Mouse (Mus musculus) limb, embryonic 12.5 days (tissue): ENCODE results near the gene Fen1. TPM values are rescaled to one million over a fixed set of nuclear protein-coding genes. Genes with fewer than 3 reads are reported as not detected.

Source experiments
- ATAC-seq: fragments of 200-750 bp; cut with Nextera tagmentation; 2 replicates; pipeline ENCODE4 v1.8.0; 2017; ENCODE audit warnings: low read depth, moderate TSS enrichment; ENCODE audit not compliant: insufficient number of reproducible peaks, insufficient read depth, low FRiP score, low TSS enrichment
- H3K27ac ChIP-seq: fragments of 300-500 bp; sonication (generic); 2 replicates; pipeline ENCODE4 v1.5.1; 2016; ENCODE audit warnings: mild to moderate bottlenecking, moderate library complexity
- H3K27me3 ChIP-seq: fragments of 300-500 bp; sonication (generic); 2 replicates; pipeline ENCODE4 v1.6.1; 2016; ENCODE audit warnings: mild to moderate bottlenecking, moderate library complexity
- H3K36me3 ChIP-seq: fragments of 300-500 bp; sonication (generic); 2 replicates; pipeline ENCODE4 v1.6.1; 2016; ENCODE audit warnings: mild to moderate bottlenecking, moderate library complexity
- H3K4me1 ChIP-seq: fragments of 300-500 bp; sonication (generic); replicated peaks from 2 replicates; pipeline ENCODE4 v1.6.1; 2016
- H3K4me2 ChIP-seq: fragments of 300-500 bp; sonication (generic); 2 replicates; pipeline ENCODE4 v1.6.1; 2016; ENCODE audit warnings: mild to moderate bottlenecking, moderate library complexity
- H3K4me3 ChIP-seq: fragments of 300-500 bp; sonication (generic); replicated peaks from 2 replicates; pipeline ENCODE4 v1.5.1; 2016; ENCODE audit warnings: mild to moderate bottlenecking
- H3K9ac ChIP-seq: fragments of 300-500 bp; sonication (generic); replicated peaks from 2 replicates; pipeline ENCODE4 v1.6.1; 2016; ENCODE audit warnings: mild to moderate bottlenecking, moderate library complexity
- H3K9me3 ChIP-seq: fragments of 300-500 bp; sonication (generic); 2 replicates; pipeline ENCODE4 v1.6.1; 2016; ENCODE audit warnings: mild to moderate bottlenecking, moderate library complexity
- WGBS: fragments of 180-500 bp; shearing (Covaris S2); methylation state at CpG from one replicate; pipeline ENCODE4 v1.1.7; 2016; 5-methylcytosine and 5-hydroxymethylcytosine counted together
- polyA plus RNA-seq: library from polyadenylated mRNA; unstranded; fragments of >200 nt; fragmentation: Nextera tagmentation; extraction: Ambion mirVana; gene quantifications from 2 replicates; pipeline ENCODE4 v1.2.1, GENCODE M21; 2016

Fen1 gene
- polyA plus RNA-seq, 1 experiment from 2014 or later, result 115 TPM

GRCm38 (mm10) chr19:10190796-10191195 lies 13.2 kb downstream of the Fen1 start:
- Histone ChIP-seq H3K27me3 (no peaks in the 10 kb centered on the region), H3K36me3 (peaks cover 100% of the 10 kb centered on the region), H3K9me3 (no peaks in the 10 kb centered on the region), H3K4me1 (peaks cover 4% of the 10 kb centered on the region; the same call in 1 of the 2 replicates), H3K4me2 (no peak overlapping the region), H3K4me3 (no peak overlapping the region), H3K9ac (no peak overlapping the region), H3K27ac (no peak overlapping the region)
- no peak for ATAC-seq
- WGBS, result 38% methylated on average over 2 of the region's 2 CpGs

- Histone ChIP-seq H3K27me3 (no peaks in the 10 kb centered on the region), H3K36me3 (peaks cover 100% of the 10 kb centered on the region), H3K4me2 (no peak overlapping the region), H3K9ac (no peak overlapping the region), H3K4me3 (no peak overlapping the region), H3K27ac (no peak overlapping the region), H3K4me1 (peaks cover 11% of the 10 kb centered on the region), H3K9me3 (no peaks in the 10 kb centered on the region)
- WGBS, result 96% methylated on average over 8 of the region's 8 CpGs
- ATAC-seq, result no peak
Observed at GRCm38 (mm10) chr19:10189940-10190339, 14.0 kb downstream of the Fen1 start.

- ATAC-seq, result no peak
- H3K9me3 ChIP-seq, result no peaks in the 10 kb centered on the region
- WGBS, result 91% methylated on average over 6 of the region's 6 CpGs
- H3K27ac ChIP-seq, result no peak overlapping the region
- peaks cover 96% of the 10 kb centered on the region for H3K36me3 ChIP-seq
- H3K4me2 ChIP-seq, result no peak overlapping the region
- no peak overlapping the region for H3K9ac ChIP-seq
- peaks cover 20% of the 10 kb centered on the region for H3K4me1 ChIP-seq
- H3K4me3 ChIP-seq, result no peak overlapping the region
- H3K27me3 ChIP-seq, result no peaks in the 10 kb centered on the region
Observed at GRCm38 (mm10) chr19:10189022-10189421, 14.9 kb downstream of the Fen1 start.

GRCm38 (mm10) chr19:10188281-10188811 lies 15.6 kb downstream of the Fen1 start:
- H3K27me3 ChIP-seq, result no peaks in the 10 kb centered on the region
- H3K4me1 ChIP-seq, result peaks cover 20% of the 10 kb centered on the region
- 59% methylated on average over 10 of the region's 10 CpGs for WGBS
- peaks cover 89% of the 10 kb centered on the region for H3K36me3 ChIP-seq
- no peaks in the 10 kb centered on the region for H3K9me3 ChIP-seq
- ATAC-seq, result no peak
- H3K4me2 ChIP-seq, result no peak overlapping the region
- no peak overlapping the region for H3K4me3 ChIP-seq
- H3K27ac ChIP-seq, result no peak overlapping the region
- H3K9ac ChIP-seq, result no peak overlapping the region

- no peak for ATAC-seq
- H3K9ac ChIP-seq, result 0 out of 2 replicates have a peak overlapping the region, but pooled peaks have one; percentile 1
- no peak overlapping the region for H3K27ac ChIP-seq
- 89% methylated on average over 8 of the region's 8 CpGs for WGBS
- H3K4me3 ChIP-seq, result no peak overlapping the region
- H3K36me3 ChIP-seq, result peaks cover 71% of the 10 kb centered on the region
- H3K9me3 ChIP-seq, result no peaks in the 10 kb centered on the region
- H3K4me1 ChIP-seq, result peaks cover 20% of the 10 kb centered on the region
- H3K27me3 ChIP-seq, result no peaks in the 10 kb centered on the region
- H3K4me2 ChIP-seq, result no peak overlapping the region
Observed at GRCm38 (mm10) chr19:10186569-10186968, 17.4 kb downstream of the Fen1 start.

- H3K27me3 ChIP-seq, result no peaks in the 10 kb centered on the region
- peaks cover 64% of the 10 kb centered on the region for H3K36me3 ChIP-seq
- no peak overlapping the region; the same call in 1 of the 2 replicates for H3K4me2 ChIP-seq
- H3K4me3 ChIP-seq, result no peak overlapping the region
- peaks cover 20% of the 10 kb centered on the region for H3K4me1 ChIP-seq
- ATAC-seq, result no peak
- WGBS, result 94% methylated on average over 3 of the region's 3 CpGs
- H3K9me3 ChIP-seq, result no peaks in the 10 kb centered on the region
- H3K27ac ChIP-seq, result no peak overlapping the region
- 0 out of 2 replicates have a peak overlapping the region, but pooled peaks have one; percentile 1 for H3K9ac ChIP-seq
Observed at GRCm38 (mm10) chr19:10185876-10186275, 18.1 kb downstream of the Fen1 start.

GRCm38 (mm10) chr19:10184096-10184495 lies 19.9 kb downstream of the Fen1 start:
- H3K27ac ChIP-seq, result peak overlapping the region; percentile 93
- no peaks in the 10 kb centered on the region for H3K27me3 ChIP-seq
- peak overlapping the region; percentile 71 for H3K4me2 ChIP-seq
- peak overlapping the region; percentile 86 for H3K9ac ChIP-seq
- no peak for ATAC-seq
- H3K4me1 ChIP-seq, result peaks cover 20% of the 10 kb centered on the region
- 4% methylated on average over 12 of the region's 12 CpGs for WGBS
- no peaks in the 10 kb centered on the region for H3K9me3 ChIP-seq
- peaks cover 46% of the 10 kb centered on the region for H3K36me3 ChIP-seq
- H3K4me3 ChIP-seq, result peak overlapping the region; percentile 84

GRCm38 (mm10) chr19:10183299-10183983 lies 20.5 kb downstream of the Fen1 start:
- peaks cover 20% of the 10 kb centered on the region for H3K4me1 ChIP-seq
- peak overlapping the region; percentile 86 for H3K9ac ChIP-seq
- no peaks in the 10 kb centered on the region for H3K9me3 ChIP-seq
- no peaks in the 10 kb centered on the region for H3K27me3 ChIP-seq
- ATAC-seq, result peak; percentile 67
- peak overlapping the region; percentile 71 for H3K4me2 ChIP-seq
- H3K4me3 ChIP-seq, result peak overlapping the region; percentile 84
- H3K36me3 ChIP-seq, result peaks cover 40% of the 10 kb centered on the region
- WGBS, result 1% methylated on average over 35 of the region's 35 CpGs
- peak overlapping the region; percentile 93 for H3K27ac ChIP-seq

GRCm38 (mm10) chr19:10182670-10183298 lies 21.2 kb downstream of the Fen1 start, which contains the start of gene Fads1:
Fads1 (plus strand) TSS chr19:10182888.
- Histone ChIP-seq H3K4me3 (peak within 1 kb of the TSS; percentile 84), H3K36me3 (peaks cover 33% of the 10 kb centered on the region), H3K9ac (peak within 1 kb of the TSS; percentile 86), H3K27ac (peak within 1 kb of the TSS; percentile 93), H3K9me3 (no peaks in the 10 kb centered on the region), H3K4me2 (peak within 1 kb of the TSS; percentile 71), H3K27me3 (no peaks in the 10 kb centered on the region), H3K4me1 (peaks cover 19% of the 10 kb centered on the region)
- under 1% methylated on average over 70 of the region's 70 CpGs for WGBS
- ATAC-seq, result peak; percentile 95

GRCm38 (mm10) chr19:10182142-10182541 lies 21.8 kb downstream of the Fen1 start:
- Histone ChIP-seq H3K27ac (0 out of 2 replicates have a peak overlapping the region, but pooled peaks have one; percentile 93), H3K4me1 (peaks cover 16% of the 10 kb centered on the region), H3K36me3 (peaks cover 27% of the 10 kb centered on the region), H3K4me2 (peak overlapping the region; percentile 71), H3K9me3 (no peaks in the 10 kb centered on the region), H3K4me3 (peak overlapping the region; percentile 84), H3K9ac (peak overlapping the region; percentile 86; the same call in 1 of the 2 replicates), H3K27me3 (no peaks in the 10 kb centered on the region)
- 33% methylated on average over 7 of the region's 7 CpGs for WGBS
- ATAC-seq, result no peak

GRCm38 (mm10) chr19:10181225-10181624 lies 22.7 kb downstream of the Fen1 start:
- 92% methylated on average over 7 of the region's 7 CpGs for whole genome bisulfite sequencing
- no peaks in the 10 kb centered on the region for H3K9me3 ChIP-seq

More at GRCm38 (mm10) chr19:10181225-10181624, 22.7 kb downstream of the Fen1 start:
- Histone ChIP-seq H3K9ac (no peak overlapping the region), H3K4me2 (no peak overlapping the region), H3K27me3 (no peaks in the 10 kb centered on the region), H3K27ac (no peak overlapping the region), H3K4me3 (no peak overlapping the region), H3K36me3 (peaks cover 18% of the 10 kb centered on the region), H3K4me1 (peaks cover 16% of the 10 kb centered on the region)
- ATAC-seq, result no peak
